21 mouse cellular contexts compared by ENCODE assay signal in the genomic region with DNA sequence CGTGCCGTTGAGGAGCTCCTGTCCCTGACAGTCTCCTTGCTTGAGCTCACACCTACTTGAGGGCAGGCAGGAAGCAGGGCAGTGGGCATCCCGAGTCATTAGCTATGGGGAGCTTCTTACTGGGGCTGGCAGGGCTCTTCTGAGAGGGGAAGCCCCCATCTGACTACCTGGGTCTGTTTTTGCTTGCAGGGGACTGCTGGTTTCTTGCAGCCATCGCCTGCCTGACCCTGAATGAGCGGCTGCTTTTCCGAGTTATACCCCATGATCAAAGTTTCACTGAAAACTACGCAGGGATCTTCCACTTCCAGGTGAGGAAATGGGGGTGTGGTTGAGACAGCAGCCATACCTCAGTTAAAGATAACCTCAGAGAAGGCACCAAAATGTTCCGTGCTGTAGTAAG. TPM values are rescaled to one million over a fixed set of nuclear protein-coding genes. Genes with fewer than 3 reads are reported as not detected.
DNase-seq lines count a peak whose midpoint lies in the region; ATAC-seq and TF ChIP-seq lines count a peak whose summit lies in the region.
"Had no signal": no experiment of that assay in that cellular context is flagged by ENCODE, and none has a peak within 500 bp of the region (broad histone marks: within the 10 kb centered on the region; RNA-seq: fewer than 3 reads in every experiment).

No protein-coding gene starts in this region.

- no peaks in the 10 kb centered on the region for H3K4me1 ChIP-seq in hindbrain, embryonic 16.5 days (ENCODE audit: control insufficient read depth, insufficient read depth, low read depth, low read length)
- H3K4me1 ChIP-seq: embryonic facial prominence, embryonic 12.5 days; hindbrain, embryonic 13.5 days had no signal

- WGBS in hindbrain, embryonic 16.5 days: 84% methylated on average over 8 of the region's 8 CpGs

- DNase-seq in gastrocnemius, adult 2 months: no peak
- no peak for DNase-seq in gastrocnemius, adult 18-20 months (ENCODE audit: low spot score)
- peak; percentile 38 for DNase-seq in thymus, postnatal 25 days
- DNase-seq in thymus, postnatal 14 days: no peak
- peak; percentile 16 for DNase-seq in induced T-regulatory cell, adult 2 months (ENCODE audit: low read depth)
- DNase-seq in spleen, postnatal 14 days (ENCODE audit: low spot score in 2 of 2): no peak
- DNase-seq: adrenal gland, postnatal 10 days; B cell, adult 2 months; cerebellum, adult 11-12 months; cerebellum, adult 9-10 months; cerebellum, postnatal 25 days; forebrain, postnatal 0 days; gastrocnemius, postnatal 36 days; heart, adult 18-20 months; heart, postnatal 10 days; heart, postnatal 4 days had no signal

- ATAC-seq in hindbrain, embryonic 16.5 days: no peak
- ATAC-seq: forebrain, postnatal 0 days had no signal

- no peaks in the 10 kb centered on the region for H3K9me3 ChIP-seq in hindbrain, embryonic 16.5 days (ENCODE audit: control insufficient read depth, low read length)
- H3K9me3 ChIP-seq: embryonic facial prominence, embryonic 12.5 days; forebrain, embryonic 12.5 days; heart, embryonic 10.5 days; hindbrain, embryonic 13.5 days had no signal

- H3K27ac ChIP-seq in gastrocnemius, adult 2 months: peak overlapping the region; percentile 88
- no peak overlapping the region for H3K27ac ChIP-seq in hindbrain, embryonic 16.5 days (ENCODE audit: low read depth, low read length)
- H3K27ac ChIP-seq: embryonic facial prominence, embryonic 12.5 days; forebrain, embryonic 12.5 days; heart, embryonic 10.5 days; hindbrain, embryonic 13.5 days had no signal

- no peak overlapping the region for H3K9ac ChIP-seq in hindbrain, embryonic 16.5 days (ENCODE audit: low read depth, low read length)
- H3K9ac ChIP-seq: embryonic facial prominence, embryonic 12.5 days; forebrain, embryonic 12.5 days; forebrain, postnatal 0 days; hindbrain, embryonic 13.5 days had no signal

- no peaks in the 10 kb centered on the region for H3K36me3 ChIP-seq in hindbrain, embryonic 16.5 days (ENCODE audit: control insufficient read depth, insufficient read depth, low read length)
- H3K36me3 ChIP-seq: embryonic facial prominence, embryonic 12.5 days; forebrain, embryonic 12.5 days; heart, embryonic 10.5 days; hindbrain, embryonic 13.5 days had no signal

- intact Hi-C loops in gastrocnemius, adult 2 months (cut with DNase I): loop anchor here (5.0 kb wide), 1 partner anchor 125 kb away; a partner anchor contains a TSS

- H3K4me2 ChIP-seq in hindbrain, embryonic 16.5 days (ENCODE audit: low read length): no peak overlapping the region
- H3K4me2 ChIP-seq: embryonic facial prominence, embryonic 12.5 days; forebrain, embryonic 12.5 days; hindbrain, embryonic 13.5 days had no signal

- TF ChIP-seq CTCF in gastrocnemius, adult 2 months (IDR thresholded peaks at IDR 0.05): no peak

- H3K27me3 ChIP-seq in hindbrain, embryonic 16.5 days (replicated peaks; ENCODE audit: control insufficient read depth, insufficient read depth, low read length): no peaks in the 10 kb centered on the region
- H3K27me3 ChIP-seq: embryonic facial prominence, embryonic 12.5 days; forebrain, embryonic 12.5 days had no signal

- H3K4me3 ChIP-seq in gastrocnemius, adult 2 months: peak overlapping the region; percentile 21; the same call in 1 of the 2 replicates
- H3K4me3 ChIP-seq in hindbrain, embryonic 16.5 days (ENCODE audit: low read length): no peak overlapping the region
- H3K4me3 ChIP-seq: embryonic facial prominence, embryonic 12.5 days; forebrain, embryonic 12.5 days; heart, embryonic 10.5 days; hindbrain, embryonic 13.5 days had no signal

RNA-seq across cellular contexts. Expression of a gene that starts 26.1 kb away (rescaled TPM):
- total RNA-seq in gastrocnemius, adult 2 months (2021): 100 to 1,000 TPM; 126 to 149 TPM
- total RNA-seq in gastrocnemius, adult 18-20 months (2021): 100 to 1,000 TPM; 126 to 135 TPM
- polyA plus RNA-seq in hindbrain, embryonic 16.5 days (2015; fragmentation: Nextera tagmentation; extraction: Ambion mirVana): 0.54 and 0.79 TPM in 2 replicates

Comparison
In these comparisons a context has a peak if more than half of its experiments do, and no peak if none do; other contexts are left out.
1. DNase-seq: peak in thymus, postnatal 25 days (single experiment) and induced T-regulatory cell, adult 2 months (single experiment); none in gastrocnemius, adult 2 months (single experiment), gastrocnemius, adult 18-20 months (single experiment), thymus, postnatal 14 days (single experiment) and spleen, postnatal 14 days (0 of 2).